Mouse (Mus musculus): ENCODE results near the gene Gga2. TPM values are rescaled to one million over a fixed set of nuclear protein-coding genes. Genes with fewer than 3 reads are reported as not detected.

The Gga2 gene
- total RNA-seq, 2 experiments from 2014 or later: 25.7 to 26.9 TPM

DNA sequence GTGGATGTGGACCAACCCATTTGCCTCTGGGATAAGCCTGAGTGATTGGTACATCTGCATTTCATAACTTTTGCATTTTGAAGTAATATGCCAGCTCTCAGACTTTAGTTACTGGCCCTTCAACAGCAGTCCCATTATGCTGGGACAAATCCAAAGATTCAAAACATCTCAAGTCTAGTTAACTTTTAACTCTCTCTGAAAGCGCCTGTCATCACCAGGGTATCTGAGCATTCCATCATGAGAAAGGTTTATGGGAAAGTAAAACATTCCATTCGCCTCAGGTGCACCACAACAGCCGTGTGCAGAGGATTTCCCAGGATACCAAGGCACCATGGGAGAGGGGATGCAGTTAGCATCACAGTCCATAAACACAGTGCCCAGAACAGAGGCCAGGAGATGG lies 79.4 kb downstream of the Gga2 start:
- intact Hi-C loops (cut with DNase I): no loop called here
- no peak for DNase-seq (ENCODE audit: low spot score)

DNA sequence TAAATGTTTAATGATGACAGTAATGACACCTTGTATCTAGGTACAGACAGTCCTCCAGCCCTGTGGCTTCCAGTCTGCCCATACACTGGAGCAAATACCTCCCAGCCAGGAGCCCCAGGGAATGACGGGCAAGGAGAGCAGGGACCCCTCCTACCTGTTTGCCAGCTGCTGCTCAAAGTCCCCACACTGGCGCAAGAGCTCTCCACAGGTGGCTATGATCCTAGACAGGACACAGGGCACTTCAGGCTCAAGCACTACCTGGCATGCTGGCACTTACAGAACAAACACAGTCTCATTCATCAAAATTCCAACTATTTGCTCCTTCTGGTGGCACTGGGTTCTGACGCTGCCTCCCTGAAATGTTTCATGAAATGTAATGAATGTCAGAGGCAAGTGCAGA lies 80.0 kb downstream of the Gga2 start:
- intact Hi-C loops (cut with DNase I): no loop called here

DNA sequence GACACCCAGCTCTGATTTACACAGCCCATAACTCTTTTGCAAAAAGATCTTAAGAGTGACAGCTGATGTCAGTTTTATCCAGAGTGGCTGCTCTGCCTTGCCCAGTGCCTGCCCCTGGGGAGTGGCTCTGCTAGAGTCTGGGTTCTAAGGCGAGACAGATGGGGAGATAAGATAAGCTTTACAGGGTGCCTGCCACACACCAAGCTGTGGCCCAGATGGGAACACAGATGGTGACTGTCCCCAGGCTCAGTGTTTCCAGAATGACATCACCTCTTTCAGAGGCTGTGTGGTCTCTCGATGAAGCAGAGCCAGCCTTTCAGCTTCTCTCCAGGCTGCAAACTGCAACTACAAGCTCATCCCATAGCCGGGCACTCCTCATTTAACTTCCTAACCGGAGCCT lies 81.3 kb downstream of the Gga2 start:
- intact Hi-C loops (cut with DNase I): no loop called here
- no peak for DNase-seq (ENCODE audit: low spot score)

More for the DNA sequence above, 80.0 kb downstream of the Gga2 start:
- DNase-seq (ENCODE audit: low spot score): no peak

DNA sequence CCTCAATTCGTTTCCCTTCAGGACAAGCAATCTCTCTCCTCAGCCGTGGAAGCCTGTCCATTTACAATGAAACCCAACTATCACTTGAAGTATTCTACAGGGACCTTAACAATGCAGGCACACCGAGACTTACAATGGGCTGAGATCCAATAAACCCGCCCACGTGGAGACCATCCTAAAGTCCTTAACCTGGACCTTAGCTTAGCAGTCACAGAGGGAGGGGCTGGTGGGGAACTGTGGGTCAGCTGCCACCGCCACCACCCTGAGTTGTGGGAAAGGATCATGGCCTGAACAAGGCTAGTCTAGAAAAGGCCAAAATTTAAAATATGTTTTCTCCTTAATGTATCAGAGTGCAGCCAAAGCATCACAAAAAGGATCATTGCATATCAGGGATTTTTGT lies 81.8 kb downstream of the Gga2 start:
- intact Hi-C loops (cut with DNase I): no loop called here
- DNase-seq (ENCODE audit: low spot score): no peak

DNA sequence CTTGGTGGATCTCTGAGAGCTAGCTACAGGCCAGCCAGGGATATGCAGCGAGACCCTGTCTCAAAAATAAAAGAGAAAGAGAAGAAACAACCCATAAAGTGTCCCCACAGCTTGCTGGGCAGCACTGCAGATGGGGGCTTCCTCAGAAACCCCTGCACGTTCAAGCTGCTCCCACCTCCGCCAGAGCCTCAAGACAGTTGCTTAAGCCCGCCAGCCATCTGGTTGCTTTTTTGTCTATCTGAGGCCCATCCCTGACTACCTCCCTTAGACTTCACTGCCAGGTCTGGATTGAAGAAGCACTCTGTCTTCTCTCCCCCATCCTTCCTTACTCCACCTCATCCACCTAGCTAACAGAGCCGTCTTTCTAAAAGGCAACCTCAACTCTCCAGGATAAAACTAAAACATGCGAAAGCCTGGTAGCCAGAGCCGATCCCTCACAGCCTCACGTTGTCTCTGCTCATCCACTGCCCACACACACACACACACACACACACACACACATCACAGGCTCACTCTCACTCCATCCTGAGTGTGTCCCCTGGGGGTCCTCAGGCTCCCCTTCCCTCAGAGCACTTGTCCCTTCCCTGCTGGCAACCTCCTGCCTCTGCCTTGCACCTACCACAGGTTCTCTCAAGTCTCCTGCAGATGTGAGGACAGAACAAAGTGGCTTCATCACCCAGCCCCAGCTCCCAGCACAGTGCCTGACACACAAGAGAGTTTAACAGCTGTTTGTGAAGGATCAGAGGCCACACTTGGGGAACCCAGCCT lies 82.7 kb downstream of the Gga2 start:
- DNase-seq (ENCODE audit: low spot score): no peak
- intact Hi-C loops (cut with DNase I): no loop called here

DNA sequence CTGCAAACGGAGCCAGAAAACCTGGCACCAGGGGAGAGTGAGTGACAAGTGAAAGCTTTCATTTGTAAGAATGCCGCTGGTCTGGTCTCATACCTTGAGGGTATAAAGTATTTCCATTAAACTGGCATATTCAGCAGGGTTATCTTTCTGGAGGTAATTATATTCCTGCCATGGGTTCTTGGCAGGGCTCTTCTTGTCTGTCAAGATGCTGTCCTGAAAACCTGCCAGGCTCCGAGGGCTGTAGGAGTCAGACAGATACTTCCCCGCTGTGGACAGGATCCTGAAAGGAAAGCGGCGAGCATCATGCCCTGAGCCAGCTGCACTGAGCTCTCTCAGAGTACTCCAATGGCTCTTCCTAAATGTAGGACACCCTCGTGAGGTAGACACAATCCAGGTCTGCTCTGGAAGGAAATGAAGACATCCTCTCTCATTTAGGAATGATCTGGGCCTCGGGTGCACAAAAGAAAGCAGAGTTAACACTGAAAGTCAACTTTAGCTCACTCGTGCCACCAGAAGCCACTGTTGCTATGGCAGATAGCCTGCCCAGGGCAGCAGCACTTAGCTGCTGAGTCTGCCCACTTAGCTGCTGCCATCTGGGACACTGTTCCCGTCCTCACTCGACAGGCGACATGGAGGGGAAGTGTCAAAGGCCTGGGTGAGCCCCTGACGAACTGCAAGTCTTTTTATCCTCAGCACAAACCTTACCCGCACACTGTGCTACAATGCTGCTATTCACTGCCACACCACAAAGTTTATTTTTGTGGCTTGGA lies 84.0 kb downstream of the Gga2 start:
- intact Hi-C loops (cut with DNase I): no loop called here
- DNase-seq (ENCODE audit: low spot score): no peak

Other genes with a start within 250 kb of the Gga2 start
- gene Scnn1b, start 156.2 kb downstream of the Gga2 start, total RNA-seq (2021): not detected
- gene Cog7, start 39.5 kb downstream of the Gga2 start, total RNA-seq (2021): 10 to 100 TPM; 13.8 to 15.2 TPM
- gene Ubfd1, start 46.0 kb upstream of the Gga2 start, total RNA-seq (2021): 10 to 100 TPM; 35.0 to 38.6 TPM
- 10 to 100 TPM; 11.3 to 12.6 TPM for gene Ears2, start 46.0 kb upstream of the Gga2 start, total RNA-seq (2021)
- 1,000 to 10,000 TPM; 1,585 to 1,678 TPM for gene Ndufab1, start 80.7 kb upstream of the Gga2 start, total RNA-seq (2021)
- gene Palb2, start 111.8 kb upstream of the Gga2 start, total RNA-seq (2021): under 1 TPM; 0.52 to 0.70 TPM
- gene Dctn5, start 111.8 kb upstream of the Gga2 start, total RNA-seq (2021): 10 to 100 TPM; 25.8 to 28.6 TPM
- gene Plk1, start 138.2 kb upstream of the Gga2 start, total RNA-seq (2021): 1 to 10 TPM in 1 of 2 experiments, under 1 TPM in 1; 0.81 to 1.2 TPM
- not detected for gene Ern2, start 165.0 kb upstream of the Gga2 start, total RNA-seq (2021)
- 1 to 10 TPM; 2.5 to 3.0 TPM for gene Chp2, start 198.3 kb upstream of the Gga2 start, total RNA-seq (2021)

All from heart, postnatal 25 days (tissue).